Mouse (Mus musculus) c-Kit-positive CD71-positive TER-119-negative erythroid progenitor cells, embryonic 14.5 days (primary cell): ENCODE data around the gene Mypop.

Source experiments
- DNase-seq: peaks from one replicate; pipeline ENCODE4 v3.0.0-alpha.2; 2013; ENCODE audit warnings: low read depth

Mypop gene

DNA sequence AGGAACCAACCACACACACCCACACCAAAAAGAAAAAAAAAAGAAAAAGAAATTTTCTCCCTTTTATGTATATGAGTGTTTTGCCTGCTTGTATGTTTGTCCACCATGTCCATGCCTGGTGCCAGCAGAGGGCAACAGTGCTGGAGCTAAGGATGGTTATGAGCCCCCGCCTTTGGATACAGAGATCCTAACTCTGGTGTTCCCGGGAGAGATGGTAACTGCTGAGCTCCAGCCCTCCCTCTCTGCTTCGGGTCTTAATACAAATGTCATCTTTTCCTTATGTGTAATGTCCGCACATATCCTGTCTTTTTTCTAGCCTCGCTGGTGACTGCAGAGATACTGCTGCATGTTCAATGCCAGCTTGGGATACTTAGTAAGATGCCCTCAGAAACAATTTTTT is 1.1 kb upstream of the Mypop start:
- DNase-seq = no peak

DNA sequence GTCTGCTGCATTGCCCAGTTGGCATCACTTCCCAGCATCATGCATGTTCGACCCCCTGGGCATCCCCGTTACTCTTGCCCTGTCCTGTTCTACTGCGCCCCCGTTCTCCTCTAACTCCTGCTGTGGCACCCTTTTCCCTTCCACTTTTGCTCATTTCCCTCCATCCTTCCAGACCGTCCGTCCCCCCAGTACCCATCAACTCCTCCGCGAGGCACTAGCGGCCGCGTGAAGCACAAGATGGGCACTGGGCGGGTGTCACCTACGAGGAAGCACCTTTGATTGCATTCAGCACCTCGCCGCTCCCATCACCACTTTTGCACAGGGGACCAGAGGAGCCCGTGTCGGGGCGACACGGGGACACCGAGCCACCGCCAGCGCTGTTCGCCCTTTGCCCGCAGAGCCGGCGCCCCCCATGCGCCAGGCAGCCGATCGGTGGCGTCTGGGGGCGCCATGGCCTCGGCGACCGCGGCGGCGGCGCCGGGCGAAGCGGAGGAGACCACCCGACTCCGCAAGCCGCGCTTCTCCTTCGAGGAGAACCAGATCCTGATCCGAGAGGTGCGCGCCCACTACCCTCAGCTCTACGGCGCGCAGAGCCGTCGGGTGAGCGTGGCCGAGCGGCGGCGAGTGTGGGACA is 732 bp downstream of the Mypop start:
- no peak for DNase-seq

DNA sequence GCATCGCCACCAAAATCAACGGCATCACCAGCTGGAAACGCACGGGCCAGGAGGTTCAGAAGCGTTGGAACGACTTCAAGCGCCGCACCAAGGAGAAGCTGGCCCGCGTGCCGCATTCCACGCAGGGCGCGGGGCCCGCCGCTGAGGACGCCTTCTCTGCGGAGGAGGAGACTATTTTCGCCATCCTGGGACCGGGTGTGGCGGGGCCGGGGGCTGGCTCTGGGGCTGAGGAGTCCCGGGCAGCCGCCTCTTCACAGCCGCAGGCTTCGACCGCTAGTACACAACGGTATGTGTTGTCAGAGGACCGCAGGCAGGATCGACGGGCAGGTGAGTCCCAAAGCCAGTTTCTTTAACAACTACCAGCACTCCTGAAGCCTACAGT is 1.2 kb downstream of the Mypop start:
- no peak for DNase-seq

DNA sequence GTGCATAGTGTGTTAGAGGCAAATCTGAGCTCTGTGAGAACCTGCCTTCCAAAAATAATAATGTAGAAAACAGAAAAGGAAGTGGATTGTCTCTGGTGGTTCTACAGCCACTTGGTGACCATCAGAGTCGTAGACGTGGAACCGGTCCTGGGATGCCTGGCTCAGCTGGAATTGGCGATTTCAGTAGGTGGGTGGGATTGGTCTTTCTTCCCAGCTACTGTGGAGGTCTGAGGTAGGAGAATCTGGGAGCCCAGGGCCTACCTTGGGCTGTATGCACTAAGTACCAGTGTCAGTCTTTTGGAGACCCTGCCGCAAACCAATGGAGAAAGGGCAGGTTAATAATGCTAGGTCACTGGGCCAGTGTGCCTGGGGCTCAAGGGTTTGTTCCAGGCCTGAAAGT is 2.0 kb downstream of the Mypop start:
- DNase-seq = no peak

DNA sequence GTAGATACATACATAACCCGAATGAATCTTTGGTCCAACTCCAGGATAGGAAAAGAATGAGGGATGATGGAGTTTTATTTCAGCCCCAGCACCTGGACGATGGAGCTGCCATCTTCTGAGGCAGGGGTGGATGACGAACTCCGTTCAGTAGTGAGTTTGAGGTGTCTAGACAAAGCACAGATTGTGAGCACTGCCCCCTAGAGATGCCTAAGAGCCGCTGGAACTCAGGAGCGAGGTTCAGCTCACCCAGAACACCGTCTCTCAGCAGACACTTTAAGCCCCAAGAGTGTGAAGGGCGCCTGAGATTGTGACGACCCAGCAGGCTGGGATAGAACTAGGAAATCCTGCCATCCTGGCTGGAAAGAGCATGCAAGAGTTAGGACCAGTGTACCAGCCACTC is 7.8 kb downstream of the Mypop start:
- DNase-seq = no peak

DNA sequence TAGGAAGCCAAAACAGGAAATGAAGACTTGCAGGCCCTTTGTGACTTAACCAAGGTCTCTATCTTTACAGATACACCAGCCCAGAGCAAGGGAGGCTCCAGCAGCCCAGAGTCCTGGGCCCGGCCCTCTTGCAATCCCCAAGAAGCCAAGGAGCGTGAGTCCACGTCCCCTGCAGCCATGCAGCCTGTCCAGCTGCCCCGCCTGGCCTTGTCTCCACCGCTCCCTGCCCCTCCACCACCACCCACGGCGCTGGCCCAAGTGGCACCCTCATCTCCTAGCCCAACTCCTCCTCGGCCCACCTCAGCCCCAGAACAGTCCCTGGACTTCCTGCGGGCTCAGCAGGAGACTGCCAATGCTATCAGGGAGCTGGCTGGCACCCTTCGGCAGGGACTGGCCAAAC is 9.4 kb downstream of the Mypop start:
- DNase-seq = no peak

DNA sequence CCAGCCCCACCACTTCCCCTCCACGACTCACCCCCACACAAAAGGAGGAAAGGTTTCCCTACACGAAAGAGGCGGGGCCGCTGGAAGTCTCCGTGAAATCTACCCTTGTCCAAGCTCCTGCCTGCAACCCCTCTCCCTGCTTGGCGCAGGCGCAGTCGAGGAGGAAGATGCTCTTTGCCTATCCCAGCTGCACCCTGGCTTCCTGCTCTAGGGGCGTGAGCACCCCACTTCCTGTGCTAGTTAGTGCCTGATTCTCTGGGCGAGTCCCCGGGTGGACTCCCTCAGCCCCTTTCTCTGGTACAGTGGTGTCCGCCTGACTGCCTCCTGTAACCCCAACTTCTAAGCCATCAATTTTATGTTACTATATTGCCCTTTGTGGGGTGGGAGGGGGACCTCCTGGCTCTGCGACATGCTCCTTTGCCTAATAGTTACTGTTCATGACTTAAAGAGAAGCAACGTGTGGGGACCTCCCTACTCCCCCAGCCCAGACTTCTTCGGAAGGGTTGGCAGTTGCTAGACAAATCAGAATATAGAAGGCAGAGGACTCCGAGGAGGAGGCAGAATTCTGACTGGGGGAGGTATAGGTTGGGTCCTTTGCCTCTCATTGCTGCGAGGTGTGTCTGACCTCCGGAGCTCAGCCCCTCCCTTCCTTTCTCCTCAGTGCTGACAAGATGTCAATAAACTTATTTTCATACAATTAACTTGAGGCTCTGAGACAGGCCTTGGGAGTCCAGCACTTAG is 10.2 kb downstream of the Mypop start:
- DNase-seq = peak; percentile 67

DNA sequence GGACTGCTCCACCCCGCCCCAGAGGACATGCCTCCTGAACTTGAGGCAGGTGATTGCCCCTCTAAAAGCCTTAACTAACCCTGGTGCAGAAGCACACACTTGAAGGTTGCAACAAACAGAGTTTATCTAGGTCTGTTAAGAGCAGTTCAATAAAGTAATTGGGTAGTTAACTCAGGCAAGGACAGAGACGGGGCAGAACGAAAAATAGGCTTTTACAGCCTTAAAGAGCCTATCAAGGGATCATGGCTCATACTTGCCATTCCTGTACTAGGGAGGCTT is 10.7 kb downstream of the Mypop start:
- no peak for DNase-seq

DNA sequence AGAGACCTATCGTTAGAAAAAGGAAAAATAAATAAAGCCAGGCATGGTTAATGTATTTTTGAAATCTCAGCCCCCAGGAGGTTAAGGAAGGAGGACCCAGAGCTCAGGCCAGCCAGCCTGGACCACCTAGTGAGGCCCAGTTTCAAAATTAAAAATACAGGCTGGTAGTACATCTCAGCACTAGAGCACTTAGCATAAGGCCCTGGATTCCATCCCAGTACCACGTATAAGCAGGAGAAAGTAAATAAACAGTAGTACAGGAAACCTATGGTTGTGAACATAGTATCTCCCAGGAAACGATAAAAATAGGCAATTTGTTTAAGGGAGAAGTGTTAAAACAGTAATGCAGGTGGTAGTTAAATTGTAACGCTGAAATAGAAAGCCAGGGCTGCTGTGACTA is 11.1 kb downstream of the Mypop start:
- no peak for DNase-seq

DNA sequence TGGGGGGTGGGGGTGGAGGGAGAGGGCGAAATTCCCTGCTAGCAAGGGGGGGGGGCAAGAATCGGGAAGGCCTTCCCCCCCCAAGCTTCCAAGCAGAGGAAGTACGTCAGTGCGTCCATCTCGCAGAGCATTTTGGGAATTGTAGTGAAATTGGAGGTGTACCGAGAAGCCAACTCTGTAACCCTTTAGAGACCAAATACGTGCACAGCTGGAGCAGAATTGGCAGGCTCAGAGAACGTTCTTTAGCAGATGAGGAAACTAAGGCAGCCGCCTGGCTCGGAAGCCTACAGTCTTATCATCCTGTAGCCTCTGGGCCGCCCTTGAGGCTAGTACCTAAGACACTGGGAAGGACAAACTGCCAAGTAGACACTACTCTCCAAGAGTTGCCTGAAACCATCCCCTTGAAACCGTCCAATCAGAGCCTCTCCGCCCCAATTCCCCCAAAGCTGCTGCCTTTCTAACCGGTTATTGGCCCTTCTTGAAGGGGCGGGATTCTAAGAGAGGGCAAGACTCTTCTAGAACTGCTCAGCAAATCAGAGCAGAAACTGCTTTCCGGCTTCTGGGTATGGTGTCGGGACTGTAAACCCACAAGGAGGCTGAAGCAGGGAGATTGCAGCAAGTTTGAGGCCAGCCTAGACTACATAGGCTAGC is 11.9 kb downstream of the Mypop start:
- peak; percentile 85 for DNase-seq

DNA sequence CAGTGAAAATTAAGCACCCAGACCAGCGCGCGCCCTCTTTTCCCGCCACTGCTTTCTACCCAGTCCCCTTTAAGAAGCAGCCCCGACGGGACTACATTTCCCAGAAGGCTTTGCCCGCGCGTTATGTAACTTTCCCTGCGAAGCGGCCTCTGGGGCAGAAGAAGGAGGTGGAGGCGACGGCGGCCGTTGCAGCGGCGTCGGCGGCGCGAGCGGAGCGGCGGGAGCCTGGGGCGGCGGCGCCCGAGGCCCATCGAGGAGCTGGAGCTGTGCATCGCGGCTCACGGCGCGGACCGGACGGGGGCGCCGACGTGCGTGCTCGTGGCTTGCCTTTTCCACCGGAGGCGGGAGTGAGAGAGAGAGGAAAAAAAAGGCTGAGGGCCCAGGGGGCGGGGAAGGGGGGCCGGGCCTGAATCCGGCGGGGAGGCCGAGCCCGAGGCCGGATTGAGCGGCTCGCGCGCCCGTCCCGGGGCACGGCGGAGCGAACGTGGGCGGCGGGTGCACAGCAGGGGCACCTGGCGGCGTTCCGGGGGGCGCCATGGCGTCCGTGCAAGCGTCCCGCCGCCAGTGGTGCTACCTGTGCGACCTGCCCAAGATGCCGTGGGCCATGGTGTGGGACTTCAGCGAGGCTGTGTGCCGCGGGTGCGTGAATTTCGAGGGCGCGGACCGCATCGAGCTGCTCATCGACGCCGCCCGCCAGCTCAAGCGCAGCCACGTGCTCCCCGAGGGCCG is 13.0 kb downstream of the Mypop start, which contains the start of gene Irf2bp1:
Gene Irf2bp1, plus strand, starts transcription at position 143 of the 729 bp plus-strand sequence.
- DNase-seq = peak; percentile 89

DNA sequence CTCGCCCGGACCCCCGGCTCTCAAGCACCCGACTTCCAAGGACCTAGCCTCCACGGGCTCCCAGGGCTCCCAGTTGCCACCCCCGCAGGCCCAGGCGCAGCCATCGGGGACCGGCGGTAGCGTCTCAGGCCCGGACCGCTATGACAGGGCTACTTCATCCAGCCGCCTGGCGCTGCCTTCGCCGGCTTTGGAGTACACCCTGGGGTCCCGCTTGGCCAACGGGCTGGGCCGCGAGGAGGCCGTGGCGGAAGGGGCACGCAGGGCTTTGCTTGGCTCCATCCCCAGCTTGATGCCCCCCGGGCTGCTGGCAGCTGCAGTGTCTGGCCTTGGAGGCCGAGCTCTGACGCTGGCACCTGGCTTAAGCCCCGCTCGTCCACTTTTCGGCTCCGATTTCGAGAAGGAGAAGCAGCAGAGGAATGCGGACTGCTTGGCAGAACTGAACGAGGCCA is 13.6 kb downstream of the Mypop start:
- no peak for DNase-seq

DNA sequence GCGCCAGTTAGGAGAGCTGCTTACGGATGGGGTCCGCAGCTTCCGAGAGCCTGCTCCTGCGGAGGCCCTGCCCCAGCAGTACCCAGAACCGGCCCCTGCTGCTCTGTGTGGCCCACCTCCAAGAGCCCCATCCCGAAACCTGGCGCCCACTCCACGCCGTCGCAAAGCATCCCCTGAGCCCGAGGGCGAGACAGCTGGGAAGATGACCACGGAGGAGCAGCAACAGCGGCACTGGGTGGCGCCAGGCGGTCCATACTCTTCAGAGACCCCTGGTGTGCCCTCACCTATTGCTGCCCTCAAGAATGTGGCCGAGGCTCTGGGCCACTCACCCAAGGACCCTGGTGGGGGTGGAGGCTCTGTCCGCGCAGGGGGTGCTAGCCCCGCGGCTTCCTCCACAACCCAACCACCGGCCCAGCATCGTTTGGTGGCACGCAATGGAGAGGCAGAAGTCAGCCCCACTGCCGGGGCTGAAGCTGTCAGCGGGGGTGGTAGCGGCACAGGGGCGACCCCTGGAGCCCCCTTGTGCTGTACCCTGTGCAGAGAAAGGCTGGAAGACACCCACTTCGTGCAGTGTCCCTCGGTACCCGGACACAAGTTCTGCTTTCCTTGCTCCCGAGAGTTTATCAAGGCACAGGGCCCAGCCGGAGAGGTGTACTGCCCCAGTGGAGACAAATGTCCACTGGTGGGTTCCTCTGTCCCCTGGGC is 14.5 kb downstream of the Mypop start:
- no peak for DNase-seq

DNA sequence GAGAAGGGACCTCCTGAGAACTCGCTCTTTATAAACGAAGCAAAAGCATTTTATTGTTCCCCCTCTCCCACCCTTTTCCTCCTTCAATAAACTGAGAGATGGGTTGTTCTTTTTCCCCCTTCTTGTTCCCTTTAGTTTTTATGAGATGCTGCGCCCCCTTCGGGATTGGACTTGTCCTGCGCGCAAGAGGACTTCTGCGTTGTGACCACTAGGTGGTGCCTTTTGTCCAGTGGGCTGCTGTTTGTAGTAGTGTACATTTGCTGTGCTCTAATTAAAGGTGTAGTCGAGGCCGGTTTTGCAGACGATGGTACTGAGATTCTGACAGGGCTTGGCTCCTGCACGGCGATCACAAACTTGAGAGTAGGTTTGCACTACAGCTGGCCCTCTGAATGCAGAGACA is 15.4 kb downstream of the Mypop start:
- peak; percentile 84 for DNase-seq

DNA sequence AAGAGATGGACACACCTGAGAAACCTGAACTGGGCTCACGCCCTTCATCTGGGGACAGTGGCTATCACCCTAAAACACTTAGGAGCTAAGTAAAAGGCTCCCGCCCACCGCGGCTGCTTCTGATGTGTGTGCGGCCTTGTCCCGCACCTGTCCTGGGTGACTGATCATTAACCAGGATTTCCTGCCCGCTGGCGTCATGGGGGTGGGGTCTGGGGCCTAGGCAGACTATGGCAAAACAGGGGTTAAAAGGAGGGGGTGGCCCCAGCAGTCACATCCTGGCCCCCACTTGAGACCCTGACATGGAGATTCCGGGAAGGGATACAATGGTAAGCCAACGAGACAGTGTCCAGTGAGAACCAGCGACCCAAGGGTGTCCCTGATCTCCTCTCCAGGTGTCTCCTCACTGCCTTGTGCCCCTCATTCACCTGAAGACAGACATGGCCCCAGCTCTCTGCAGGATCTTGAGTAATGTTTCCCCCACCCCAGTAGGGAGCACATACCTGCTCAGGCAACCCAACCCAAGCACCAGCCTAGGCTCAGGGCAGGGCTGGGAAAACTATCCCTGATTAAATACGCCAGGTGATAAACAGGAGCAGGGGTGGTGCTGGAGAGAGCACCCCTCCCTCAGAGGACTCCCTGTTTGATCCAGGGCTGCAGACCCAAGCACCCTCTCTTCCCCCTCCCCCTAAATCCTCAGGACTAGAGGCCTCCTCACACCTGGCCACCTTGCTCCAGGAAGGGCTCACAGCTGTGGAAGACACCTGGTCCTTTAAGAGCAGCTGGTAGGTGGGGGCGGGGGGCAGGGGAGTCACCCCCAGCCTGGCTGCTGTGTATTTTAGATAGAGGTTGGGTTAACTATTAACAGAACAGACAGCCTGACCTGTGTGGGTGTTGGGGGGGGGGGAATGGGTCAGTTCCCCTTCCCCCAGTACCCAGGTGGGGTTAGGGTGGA is 16.3 kb downstream of the Mypop start:
- DNase-seq = no peak

DNA sequence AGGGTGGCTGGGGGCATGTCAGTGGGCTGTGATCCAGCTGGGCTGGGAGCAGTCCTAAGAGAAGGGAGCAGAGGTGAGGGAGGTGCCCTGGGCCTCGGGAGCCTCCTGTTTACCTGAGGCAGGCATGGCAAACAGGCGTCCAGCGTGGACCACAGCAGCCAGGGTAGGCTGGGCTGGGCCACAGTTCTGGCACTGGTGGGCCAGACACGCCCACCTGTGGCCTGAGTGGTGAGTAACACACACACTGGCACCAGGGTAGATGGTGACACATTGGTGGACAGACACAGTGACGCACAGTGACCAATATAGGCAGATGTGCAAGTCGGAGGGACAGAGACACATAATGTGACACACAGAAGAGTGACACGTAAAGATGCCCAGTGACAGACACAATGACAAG is 19.5 kb downstream of the Mypop start:
- no peak for DNase-seq

DNA sequence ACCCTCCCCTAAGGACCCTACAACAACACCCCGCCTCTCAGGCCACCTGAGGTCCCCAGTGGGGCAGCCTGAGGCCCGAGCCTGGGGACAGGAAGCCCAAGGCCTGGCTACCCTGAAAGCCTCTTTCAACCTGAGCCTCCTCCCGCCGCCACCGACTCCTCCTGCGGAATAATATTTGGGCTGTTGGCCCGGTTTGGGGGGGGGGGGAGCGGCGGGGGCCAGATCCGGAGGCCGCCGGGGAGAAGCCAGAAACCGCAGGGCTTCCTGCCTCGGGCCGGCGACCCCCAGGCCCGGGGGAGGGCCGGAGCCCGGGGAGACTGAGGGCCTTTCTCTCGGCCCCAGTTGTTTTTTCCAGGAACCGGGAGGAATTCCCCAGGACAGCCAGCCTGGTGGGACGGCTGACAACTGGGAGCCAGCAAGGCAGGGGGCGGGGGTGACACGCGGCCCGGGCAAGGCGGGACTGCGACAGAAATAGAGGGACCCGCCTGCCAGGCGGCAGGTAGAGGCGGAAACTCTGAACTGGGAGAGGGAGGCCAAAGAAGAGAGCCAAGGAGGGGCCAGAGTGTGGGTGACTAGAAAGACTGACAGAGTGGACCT is 21.1 kb downstream of the Mypop start:
- DNase-seq = no peak

DNA sequence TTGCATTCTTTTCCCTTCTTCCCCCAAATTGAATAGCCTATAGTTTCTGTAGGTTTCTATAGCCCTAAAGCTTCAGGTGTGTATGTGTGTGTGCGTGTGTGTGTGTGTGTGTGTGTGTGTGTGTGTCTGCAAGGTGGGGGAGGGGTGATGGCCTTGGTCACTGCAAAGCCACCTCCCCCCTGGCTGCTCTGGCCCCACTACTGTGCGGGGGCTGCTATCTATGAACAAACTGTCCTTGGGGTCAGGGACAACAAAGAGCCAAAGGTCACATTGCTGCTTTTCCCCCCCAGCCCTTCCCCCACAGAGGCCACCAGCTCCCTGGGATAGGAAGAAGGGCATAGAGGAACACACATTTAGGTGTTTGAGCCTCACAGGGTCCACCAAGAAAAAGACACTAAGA is 21.8 kb downstream of the Mypop start:
- no peak for DNase-seq

DNA sequence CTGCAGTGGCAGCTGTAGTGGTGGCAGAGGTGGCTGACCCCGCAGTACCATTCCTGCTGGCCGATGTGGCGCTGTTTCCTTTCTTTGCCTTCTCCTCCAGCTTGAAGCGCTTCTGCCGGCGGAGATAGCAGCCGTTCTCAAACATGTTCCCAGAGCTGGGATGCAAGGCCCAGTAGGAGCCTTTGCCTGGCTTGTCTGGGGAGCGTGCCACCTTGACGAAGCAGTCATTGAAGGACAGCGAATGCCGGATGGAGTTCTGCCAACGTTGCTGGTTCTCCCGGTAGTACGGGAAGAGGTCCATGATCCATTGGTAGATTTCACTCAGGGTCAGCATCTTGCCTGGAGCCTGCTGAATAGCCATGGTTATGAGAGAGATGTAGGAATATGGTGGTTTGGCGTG is 23.4 kb downstream of the Mypop start:
- no peak for DNase-seq

DNA sequence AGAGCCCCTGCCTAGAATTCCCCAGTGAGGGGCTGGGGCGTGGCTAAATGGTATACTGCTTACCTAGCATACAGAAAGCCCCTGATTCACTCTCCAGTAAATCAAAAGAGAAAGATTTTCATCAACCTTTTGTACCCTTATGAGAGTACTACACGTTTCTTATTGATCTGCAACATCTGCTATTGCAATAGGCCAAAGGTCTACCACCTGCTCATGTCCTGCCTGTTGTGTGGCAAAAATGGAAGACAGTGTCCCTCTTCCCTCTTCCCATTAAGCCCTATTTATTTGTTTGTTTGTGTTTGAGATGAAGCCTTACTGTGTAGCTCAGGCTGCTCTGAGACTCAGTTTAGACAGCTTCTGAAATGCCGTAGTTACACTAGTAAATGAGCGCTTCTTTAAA is 25.0 kb downstream of the Mypop start:
- DNase-seq = no peak

DNA sequence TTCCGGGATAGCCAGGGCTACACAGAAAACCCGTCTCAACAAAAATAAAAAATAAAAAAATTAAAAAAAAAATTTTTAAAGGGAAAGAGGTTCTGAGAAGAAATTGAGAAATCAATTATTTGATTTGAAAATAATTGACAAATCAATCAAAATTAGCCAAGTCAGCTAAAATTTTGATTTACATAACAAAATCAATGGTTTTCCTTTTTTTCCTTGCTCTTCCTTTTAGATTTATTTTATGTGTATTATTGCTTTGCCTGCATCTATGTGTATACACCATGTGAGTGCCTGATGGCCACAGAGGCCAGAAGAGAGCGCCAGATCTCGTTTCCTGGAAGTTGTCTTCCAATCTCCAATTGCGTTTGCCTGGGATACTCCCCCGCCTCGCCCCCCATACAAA is 26.9 kb downstream of the Mypop start:
- no peak for DNase-seq
